Mouse (Mus musculus) ovary, postnatal 10 days (tissue): ENCODE results near the gene Slc26a6.
A peak's percentile ranks its signal among the peaks of the same experiment; 100 is the strongest.

Source experiments
- DNase-seq: peaks from one replicate; pipeline ENCODE4 v3.0.0; 2022; ENCODE audit warnings: low spot score

Gene Slc26a6

DNA sequence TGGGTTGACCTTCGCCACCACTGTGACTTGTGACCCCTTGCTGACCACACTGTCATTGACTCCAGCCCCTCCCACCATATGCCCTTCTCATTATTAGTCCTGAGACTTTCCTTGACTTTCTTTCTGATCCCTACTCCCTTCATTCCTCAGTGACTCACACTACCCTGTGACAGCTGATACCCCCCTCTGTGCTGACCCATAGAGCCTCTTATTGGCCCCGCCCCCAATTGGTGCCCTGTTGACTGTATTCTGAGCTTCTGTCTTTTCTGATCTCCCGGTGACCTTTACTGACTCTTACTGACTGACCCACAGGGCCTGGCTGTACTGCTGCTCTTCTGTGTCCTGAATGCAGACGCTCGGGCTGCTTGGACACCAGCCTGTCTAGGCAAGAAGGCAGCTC lies 7.7 kb upstream of the Slc26a6 start:
- no peak for DNase-seq

DNA sequence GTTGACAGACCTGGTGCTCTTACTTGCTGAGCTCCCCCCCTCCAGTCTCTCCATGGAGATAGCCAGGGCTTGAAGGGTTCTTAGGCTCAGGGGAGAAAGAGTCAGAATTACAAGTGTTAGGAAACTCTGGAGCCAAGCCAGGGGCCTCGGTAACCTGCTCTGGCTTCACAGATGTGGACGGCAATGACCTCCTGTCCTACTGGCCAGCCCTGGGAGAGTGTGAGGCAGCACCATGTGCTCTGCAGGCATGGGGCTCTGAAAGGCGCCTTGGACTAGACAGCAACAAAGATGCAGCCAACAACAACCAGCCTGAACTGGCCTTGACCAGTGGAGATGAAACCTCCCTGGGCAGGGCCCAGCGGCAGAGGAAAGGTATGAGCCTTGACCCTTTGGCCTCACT lies 5.7 kb upstream of the Slc26a6 start:
- DNase-seq: no peak

GRCm38 (mm10) chr9:108848419-108848818 lies 4.7 kb upstream of the Slc26a6 start:
- no peak for DNase-seq

DNA sequence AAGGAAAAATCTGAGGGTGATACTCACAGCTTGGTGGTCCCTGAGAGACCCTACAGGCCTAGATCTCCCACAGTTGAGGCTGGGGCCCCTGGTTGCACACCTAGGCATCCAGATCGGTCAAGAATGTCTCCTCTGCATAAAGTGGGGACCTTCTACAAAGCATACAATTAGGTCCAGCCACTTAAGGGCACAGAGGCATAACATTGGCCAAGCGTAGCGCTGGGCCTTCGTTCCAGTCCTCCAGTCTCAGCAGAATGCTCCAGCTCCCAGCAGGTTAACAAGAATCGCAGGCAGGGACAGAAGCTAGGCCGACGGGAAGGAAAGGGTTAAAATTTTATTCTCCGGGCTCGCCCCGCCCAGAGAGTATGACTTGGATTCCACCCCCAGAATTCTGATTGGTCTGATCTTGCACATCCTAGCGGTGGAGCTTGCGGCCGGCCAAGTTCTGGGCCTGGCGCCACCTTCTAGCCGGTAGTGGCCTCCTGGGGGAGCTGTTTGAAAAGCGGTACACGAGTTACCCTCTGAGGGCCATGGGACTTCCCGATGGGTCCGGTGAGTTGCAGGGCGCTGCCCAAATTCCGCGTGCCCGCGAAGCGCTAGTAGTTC lies 655 bp downstream of the Slc26a6 start:
- DNase-seq: no peak

DNA sequence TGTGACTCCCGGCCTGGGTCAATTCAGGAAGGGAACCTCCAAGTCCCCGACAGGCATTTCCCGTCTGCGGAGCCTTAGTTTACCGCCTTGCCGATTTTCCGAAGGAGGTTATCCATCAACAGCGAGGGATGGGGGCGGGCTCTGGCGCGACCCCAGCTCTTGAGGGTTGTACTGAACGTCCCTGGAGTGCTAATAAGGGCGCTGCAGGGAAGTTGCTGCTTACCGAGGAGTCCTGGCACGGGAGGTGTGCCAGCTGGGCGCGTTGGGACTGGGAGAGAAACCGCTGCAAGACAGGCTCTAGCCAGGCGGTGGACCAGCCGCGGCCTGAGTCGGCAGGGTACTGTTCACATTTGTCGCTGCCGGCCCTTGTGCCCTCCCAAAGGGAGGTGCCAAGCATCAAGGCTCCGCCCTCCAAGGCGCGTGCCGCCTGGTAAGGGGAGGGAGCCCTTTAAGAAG lies 1.2 kb downstream of the Slc26a6 start:
- peak; percentile 72 for DNase-seq

GRCm38 (mm10) chr9:108855335-108855734 lies 2.3 kb downstream of the Slc26a6 start:
- no peak for DNase-seq

- DNase-seq: no peak
Measured at GRCm38 (mm10) chr9:108858792-108859527, 5.9 kb downstream of the Slc26a6 start.

DNA sequence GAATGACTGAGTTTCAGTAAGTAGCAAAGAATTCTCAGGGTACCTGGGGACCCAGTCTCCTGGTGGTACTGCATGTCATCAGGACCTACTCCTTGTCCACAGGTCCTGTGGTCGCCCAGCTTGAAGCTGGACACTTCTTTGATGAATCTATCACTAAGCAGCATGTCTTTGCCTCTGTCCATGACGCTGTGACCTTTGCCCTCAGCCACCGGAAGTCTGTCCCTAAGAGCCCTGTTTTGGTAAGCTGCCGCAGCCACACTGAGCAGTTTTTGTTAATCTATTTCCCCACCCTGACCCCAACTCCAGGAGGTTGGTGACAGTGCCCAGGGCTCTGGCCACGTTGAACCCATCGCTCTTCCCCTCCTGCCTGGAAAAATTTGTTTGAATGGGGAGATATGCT lies 59.2 kb downstream of the Slc26a6 start:
- DNase-seq: no peak

GRCm38 (mm10) chr9:108913161-108913560 lies 60.1 kb downstream of the Slc26a6 start:
- DNase-seq: no peak

DNA sequence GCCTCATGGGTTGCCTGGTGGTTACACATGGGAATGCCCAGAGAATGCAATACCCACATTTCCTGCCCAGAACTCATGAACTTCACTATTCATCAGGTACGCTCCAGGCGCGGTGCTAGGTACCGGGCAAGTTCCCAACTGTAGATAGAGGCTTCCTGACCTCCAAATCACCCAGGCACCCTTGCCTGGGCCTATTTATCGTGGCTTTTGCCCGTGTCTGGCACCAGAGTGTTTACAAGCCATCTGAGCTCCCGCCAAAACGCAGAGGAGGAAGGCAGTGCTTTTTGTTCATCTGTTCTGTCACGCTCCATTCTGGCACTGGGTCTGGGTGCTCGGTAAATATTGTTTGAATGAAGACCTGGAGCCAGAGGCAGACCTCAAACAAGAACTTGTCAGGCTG lies 60.5 kb downstream of the Slc26a6 start:
- DNase-seq: no peak

DNA sequence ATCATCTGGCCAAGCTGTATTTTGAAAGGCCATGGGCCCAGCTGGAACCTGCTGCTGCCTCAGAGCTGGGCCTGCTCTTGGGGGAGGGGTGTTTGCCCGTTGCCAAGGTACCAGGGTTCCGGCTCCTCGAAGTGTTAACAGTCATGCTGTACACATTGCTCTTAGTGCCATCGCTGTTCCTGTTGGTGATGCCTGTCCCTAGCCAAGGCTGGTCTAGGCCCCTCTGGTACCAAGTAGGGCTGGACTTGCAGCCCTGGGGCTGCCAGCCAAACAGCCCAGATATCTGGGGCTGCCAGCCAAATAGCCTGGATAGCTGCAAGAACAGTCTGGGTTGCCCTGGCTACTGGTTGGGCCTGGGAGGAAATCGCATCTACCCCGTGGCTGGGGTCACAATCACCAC lies 61.4 kb downstream of the Slc26a6 start, which contains the start of gene Tmem89:
Gene Tmem89, plus strand, starts transcription at position 129 of the 400 bp plus-strand sequence.
- no peak for DNase-seq

DNA sequence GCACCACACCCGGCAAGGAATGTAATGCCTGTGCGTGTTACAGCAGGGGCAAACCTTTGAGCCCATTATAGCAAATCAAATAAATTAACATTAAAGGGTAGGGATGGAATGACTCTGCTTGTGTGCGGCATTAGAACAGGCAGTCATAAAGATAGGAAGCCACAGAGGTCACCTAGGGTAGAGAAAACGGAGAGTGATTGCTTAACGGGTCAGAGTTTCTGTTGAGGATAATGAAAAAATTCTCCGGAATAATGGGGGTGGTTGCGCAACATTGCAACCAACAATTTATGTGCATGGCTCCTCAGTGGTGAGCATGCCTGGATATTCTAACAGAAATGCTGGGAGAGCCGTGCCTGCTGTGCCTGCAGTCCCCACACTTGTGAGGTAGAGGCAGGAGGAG lies 72.8 kb downstream of the Slc26a6 start:
- DNase-seq: no peak

GRCm38 (mm10) chr9:108928424-108928823 lies 75.3 kb downstream of the Slc26a6 start:
- no peak for DNase-seq

GRCm38 (mm10) chr9:108935991-108936390 lies 82.9 kb downstream of the Slc26a6 start:
- DNase-seq: no peak

GRCm38 (mm10) chr9:108936418-108937364 lies 83.6 kb downstream of the Slc26a6 start, which contains the start of gene Uqcrc1:
Uqcrc1 (plus strand) TSS chr9:108936633.
- peak; percentile 80 for DNase-seq

GRCm38 (mm10) chr9:108945111-108945510 lies 92.0 kb downstream of the Slc26a6 start:
- no peak for DNase-seq

DNA sequence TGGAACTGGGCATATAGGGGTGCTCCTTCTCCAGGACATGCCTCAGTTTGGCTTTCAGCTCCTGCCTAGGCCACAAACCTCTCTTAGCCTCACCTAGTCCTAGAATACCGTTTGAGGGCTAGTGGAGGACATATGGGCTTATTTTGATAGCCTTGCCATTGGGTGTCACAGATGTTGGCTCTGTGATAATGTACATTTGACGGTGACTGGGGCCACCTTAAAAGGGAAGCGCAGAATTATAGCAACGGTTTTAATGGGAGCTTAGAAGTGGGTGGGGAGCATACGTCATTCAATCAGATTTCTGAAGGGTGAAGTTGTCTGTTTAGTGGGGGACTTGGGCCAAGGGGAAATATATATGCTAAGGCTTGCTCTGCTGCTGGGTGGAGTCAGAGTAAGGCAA lies 92.5 kb downstream of the Slc26a6 start:
- no peak for DNase-seq

GRCm38 (mm10) chr9:108949231-108949966 lies 96.3 kb downstream of the Slc26a6 start:
- DNase-seq: no peak

- DNase-seq: no peak
Measured at GRCm38 (mm10) chr9:108949967-108950728, 97.1 kb downstream of the Slc26a6 start.

DNA sequence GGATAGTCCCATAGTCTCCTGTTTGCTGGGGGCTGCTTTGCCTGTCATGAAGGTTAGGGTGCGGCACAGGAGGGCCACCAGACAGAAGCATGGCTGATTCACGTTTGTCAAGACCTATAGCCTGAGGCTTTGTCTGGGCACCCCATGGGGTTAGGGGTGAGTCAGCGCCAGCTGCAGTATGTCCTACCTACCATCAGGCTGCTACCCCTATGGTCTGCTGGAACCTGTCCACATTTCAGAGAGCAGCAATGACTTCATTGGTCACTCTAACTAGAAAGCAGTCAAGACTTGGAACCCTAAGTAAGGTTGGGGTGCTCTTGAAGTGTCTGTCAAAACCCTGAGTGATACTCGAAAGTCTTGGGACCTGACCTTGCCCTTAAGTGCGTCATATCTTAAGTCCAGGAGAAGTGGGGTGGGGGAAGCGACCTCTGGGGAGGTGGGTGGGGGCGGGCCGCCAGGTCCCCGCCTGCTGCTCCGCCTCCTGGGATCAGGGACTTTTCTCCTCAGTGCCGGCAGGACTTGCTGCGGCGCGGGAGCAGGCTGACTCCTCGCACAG lies 100.1 kb downstream of the Slc26a6 start, which contains the start of gene Col7a1:
Gene Col7a1, plus strand, starts transcription at position 506 of the 556 bp plus-strand sequence.
- DNase-seq: no peak

GRCm38 (mm10) chr9:108955241-108955640 lies 102.2 kb downstream of the Slc26a6 start:
- no peak for DNase-seq
